Mouse (Mus musculus) heart, adult 2 months (tissue): Measurements from ENCODE around the gene Sbf2.

Source experiments
- CTCF ChIP-seq: fragments of 200-600 bp; IDR thresholded peaks from 2 replicates; pipeline ENCODE4 v1.8.1; 2022; ENCODE audit warnings: antibody characterized with exemption, mild to moderate bottlenecking, moderate library complexity
- EP300 ChIP-seq: fragments of 200-500 bp; IDR thresholded peaks from 2 replicates; pipeline ENCODE4 v1.6.1; 2011; ENCODE audit warnings: low read depth, low read length, control low read depth; ENCODE audit not compliant: insufficient read depth
- POLR2A ChIP-seq: fragments of 200-500 bp; IDR thresholded peaks from 2 replicates; pipeline ENCODE4 v1.6.1; 2011; ENCODE audit warnings: mild to moderate bottlenecking, low read depth, low read length, control low read depth; ENCODE audit not compliant: insufficient read depth

- TF ChIP-seq CTCF: no peak
- no peak for TF ChIP-seq EP300
- TF ChIP-seq POLR2A: no peak
These were observed 317.1 kb downstream of the Sbf2 start for GRCm38 (mm10) chr7:110297611-110298010.
